Mouse (Mus musculus) hindbrain, embryonic 12.5 days (tissue): ENCODE data around the gene Prkch. TPM values are rescaled to one million over a fixed set of nuclear protein-coding genes. Genes with fewer than 3 reads are reported as not detected.

ENCODE experiments used
- ATAC-seq: fragments of 200-750 bp; cut with Nextera tagmentation; 2 replicates; pipeline ENCODE4 v1.8.0; 2017; ENCODE audit warnings: moderate TSS enrichment; ENCODE audit not compliant: low FRiP score
- H3K27ac ChIP-seq: fragments of 300-500 bp; sonication (generic); 2 replicates; pipeline ENCODE4 v1.5.1; 2016; ENCODE audit warnings: mild to moderate bottlenecking
- H3K27me3 ChIP-seq: fragments of 300-500 bp; sonication (generic); 2 replicates; pipeline ENCODE4 v1.6.1; 2016; ENCODE audit warnings: mild to moderate bottlenecking
- H3K36me3 ChIP-seq: fragments of 300-500 bp; sonication (generic); 2 replicates; pipeline ENCODE4 v1.6.1; 2016; ENCODE audit warnings: mild to moderate bottlenecking
- H3K4me1 ChIP-seq: fragments of 300-500 bp; sonication (generic); 2 replicates; pipeline ENCODE4 v1.6.1; 2016
- H3K4me2 ChIP-seq: fragments of 300-500 bp; sonication (generic); replicated peaks from 2 replicates; pipeline ENCODE4 v1.6.1; 2016; ENCODE audit warnings: mild to moderate bottlenecking
- H3K4me3 ChIP-seq: fragments of 300-500 bp; sonication (generic); 2 replicates; pipeline ENCODE4 v1.5.1; 2016; ENCODE audit warnings: mild to moderate bottlenecking
- H3K9ac ChIP-seq: fragments of 300-500 bp; sonication (generic); 2 replicates; pipeline ENCODE4 v1.6.1; 2016; ENCODE audit warnings: mild to moderate bottlenecking, moderate library complexity
- H3K9me3 ChIP-seq: fragments of 300-500 bp; sonication (generic); replicated peaks from 2 replicates; pipeline ENCODE4 v1.6.1; 2016; ENCODE audit warnings: mild to moderate bottlenecking
- WGBS: fragments of 180-500 bp; shearing (Covaris S2); methylation state at CpG from one replicate; pipeline ENCODE4 v1.1.7; 2016; 5-methylcytosine and 5-hydroxymethylcytosine counted together
- polyA plus RNA-seq: library from polyadenylated mRNA; unstranded; fragments of >200 nt; fragmentation: Nextera tagmentation; extraction: Ambion mirVana; gene quantifications from 2 replicates; pipeline ENCODE4 v1.2.1, GENCODE M21; 2016

Gene Prkch
- polyA plus RNA-seq, 1 experiment from 2014 or later = 11.0 TPM

GRCm38 (mm10) chr12:73604762-73605161 is 20.2 kb downstream of the Prkch start:
- Histone ChIP-seq H3K27ac (no peak overlapping the region), H3K36me3 (no peaks in the 10 kb centered on the region), H3K4me1 (peaks cover 16% of the 10 kb centered on the region), H3K27me3 (no peaks in the 10 kb centered on the region), H3K4me2 (no peak overlapping the region), H3K9me3 (no peaks in the 10 kb centered on the region), H3K9ac (no peak overlapping the region), H3K4me3 (no peak overlapping the region)
- ATAC-seq = no peak
- 70% methylated on average over 12 of the region's 12 CpGs for WGBS

- no peaks in the 10 kb centered on the region for H3K27me3 ChIP-seq
- ATAC-seq = no peak
- 86% methylated on average over 4 of the region's 4 CpGs for WGBS
- H3K36me3 ChIP-seq = no peaks in the 10 kb centered on the region
- H3K4me3 ChIP-seq = no peak overlapping the region
- no peak overlapping the region for H3K27ac ChIP-seq
- no peaks in the 10 kb centered on the region for H3K9me3 ChIP-seq
- H3K9ac ChIP-seq = no peak overlapping the region
- no peak overlapping the region for H3K4me2 ChIP-seq
- peaks cover 16% of the 10 kb centered on the region for H3K4me1 ChIP-seq
Measured at GRCm38 (mm10) chr12:73605174-73605573, 20.6 kb downstream of the Prkch start.

GRCm38 (mm10) chr12:73607381-73608064 is 22.9 kb downstream of the Prkch start:
- H3K27ac ChIP-seq = peak overlapping the region; percentile 78
- peaks cover 24% of the 10 kb centered on the region for H3K4me1 ChIP-seq
- no peaks in the 10 kb centered on the region for H3K36me3 ChIP-seq
- no peaks in the 10 kb centered on the region for H3K9me3 ChIP-seq
- H3K4me3 ChIP-seq = no peak overlapping the region
- H3K27me3 ChIP-seq = no peaks in the 10 kb centered on the region
- peak; percentile 57 for ATAC-seq
- 52% methylated on average over 13 of the region's 13 CpGs for WGBS
- no peak overlapping the region for H3K4me2 ChIP-seq
- H3K9ac ChIP-seq = 0 out of 2 replicates have a peak overlapping the region, but pooled peaks have one; percentile 13

GRCm38 (mm10) chr12:73608065-73608397 is 23.4 kb downstream of the Prkch start:
- Histone ChIP-seq H3K9ac (no peak overlapping the region), H3K4me3 (no peak overlapping the region), H3K27ac (peak overlapping the region; percentile 78), H3K4me1 (peaks cover 24% of the 10 kb centered on the region), H3K36me3 (no peaks in the 10 kb centered on the region), H3K27me3 (no peaks in the 10 kb centered on the region), H3K9me3 (no peaks in the 10 kb centered on the region), H3K4me2 (no peak overlapping the region)
- WGBS = 6% methylated on average over 4 of the region's 4 CpGs
- ATAC-seq = peak; percentile 89

GRCm38 (mm10) chr12:73609262-73609661 is 24.7 kb downstream of the Prkch start:
- no peak overlapping the region for H3K27ac ChIP-seq
- H3K4me1 ChIP-seq = peaks cover 24% of the 10 kb centered on the region
- H3K9ac ChIP-seq = no peak overlapping the region
- H3K27me3 ChIP-seq = no peaks in the 10 kb centered on the region
- H3K9me3 ChIP-seq = no peaks in the 10 kb centered on the region
- H3K4me3 ChIP-seq = no peak overlapping the region
- no peak overlapping the region for H3K4me2 ChIP-seq
- no peak for ATAC-seq
- WGBS = 88% methylated on average over 3 of the region's 3 CpGs
- no peaks in the 10 kb centered on the region for H3K36me3 ChIP-seq

- no peak overlapping the region for H3K4me3 ChIP-seq
- no peaks in the 10 kb centered on the region for H3K9me3 ChIP-seq
- H3K27me3 ChIP-seq = no peaks in the 10 kb centered on the region
- peaks cover 24% of the 10 kb centered on the region for H3K4me1 ChIP-seq
- 70% methylated on average over 18 of the region's 18 CpGs for WGBS
- no peak overlapping the region for H3K27ac ChIP-seq
- no peak overlapping the region for H3K4me2 ChIP-seq
- H3K9ac ChIP-seq = no peak overlapping the region
- H3K36me3 ChIP-seq = no peaks in the 10 kb centered on the region
- no peak for ATAC-seq
Measured at GRCm38 (mm10) chr12:73609676-73610545, 25.3 kb downstream of the Prkch start.

- Histone ChIP-seq H3K27me3 (no peaks in the 10 kb centered on the region), H3K4me2 (no peak overlapping the region), H3K9me3 (no peaks in the 10 kb centered on the region), H3K4me1 (peaks cover 24% of the 10 kb centered on the region), H3K27ac (no peak overlapping the region), H3K9ac (no peak overlapping the region), H3K4me3 (no peak overlapping the region), H3K36me3 (no peaks in the 10 kb centered on the region)
- no peak for ATAC-seq
- WGBS = 82% methylated on average over 8 of the region's 8 CpGs
Measured at GRCm38 (mm10) chr12:73610831-73611370, 26.3 kb downstream of the Prkch start.

GRCm38 (mm10) chr12:73611741-73612140 is 27.1 kb downstream of the Prkch start:
- WGBS = 86% methylated on average over 3 of the region's 3 CpGs
- H3K4me2 ChIP-seq = no peak overlapping the region
- ATAC-seq = no peak
- no peaks in the 10 kb centered on the region for H3K36me3 ChIP-seq
- no peak overlapping the region for H3K9ac ChIP-seq
- no peak overlapping the region for H3K27ac ChIP-seq
- H3K4me3 ChIP-seq = no peak overlapping the region
- no peaks in the 10 kb centered on the region for H3K9me3 ChIP-seq
- H3K4me1 ChIP-seq = peaks cover 24% of the 10 kb centered on the region
- H3K27me3 ChIP-seq = no peaks in the 10 kb centered on the region

- no peak overlapping the region for H3K27ac ChIP-seq
- no peaks in the 10 kb centered on the region for H3K27me3 ChIP-seq
- no peak overlapping the region for H3K4me2 ChIP-seq
- H3K4me1 ChIP-seq = peaks cover 15% of the 10 kb centered on the region
- no peak overlapping the region for H3K4me3 ChIP-seq
- H3K9me3 ChIP-seq = no peaks in the 10 kb centered on the region
- WGBS = 86% methylated on average over 6 of the region's 6 CpGs
- H3K36me3 ChIP-seq = no peaks in the 10 kb centered on the region
- no peak overlapping the region for H3K9ac ChIP-seq
- ATAC-seq = no peak
Measured at GRCm38 (mm10) chr12:73613183-73613582, 28.6 kb downstream of the Prkch start.

- H3K4me1 ChIP-seq = peaks cover 3% of the 10 kb centered on the region; the same call in 1 of the 2 replicates
- no peak overlapping the region for H3K4me2 ChIP-seq
- H3K9me3 ChIP-seq = no peaks in the 10 kb centered on the region
- 44% methylated on average over 10 of the region's 10 CpGs for WGBS
- no peak for ATAC-seq
- no peaks in the 10 kb centered on the region for H3K36me3 ChIP-seq
- no peak overlapping the region for H3K9ac ChIP-seq
- no peaks in the 10 kb centered on the region for H3K27me3 ChIP-seq
- no peak overlapping the region for H3K27ac ChIP-seq
- H3K4me3 ChIP-seq = no peak overlapping the region
Measured at GRCm38 (mm10) chr12:73617652-73618051, 33.1 kb downstream of the Prkch start.

GRCm38 (mm10) chr12:73625277-73626032 is 40.9 kb downstream of the Prkch start:
- Histone ChIP-seq H3K27me3 (no peaks in the 10 kb centered on the region), H3K9ac (no peak overlapping the region), H3K4me1 (no peaks in the 10 kb centered on the region), H3K4me2 (no peak overlapping the region), H3K36me3 (no peaks in the 10 kb centered on the region), H3K9me3 (no peaks in the 10 kb centered on the region), H3K4me3 (no peak overlapping the region), H3K27ac (no peak overlapping the region)
- WGBS = 95% methylated on average over 6 of the region's 6 CpGs
- no peak for ATAC-seq

GRCm38 (mm10) chr12:73627902-73628301 is 43.3 kb downstream of the Prkch start:
- H3K27me3 ChIP-seq = no peaks in the 10 kb centered on the region
- H3K36me3 ChIP-seq = no peaks in the 10 kb centered on the region
- 0 out of 2 replicates have a peak, but pooled peaks cover 3% of the 10 kb centered on the region for H3K4me1 ChIP-seq
- 93% methylated on average over 14 of the region's 14 CpGs for WGBS
- no peak overlapping the region for H3K9ac ChIP-seq
- H3K4me3 ChIP-seq = no peak overlapping the region
- no peak overlapping the region for H3K27ac ChIP-seq
- H3K9me3 ChIP-seq = no peaks in the 10 kb centered on the region
- no peak for ATAC-seq
- no peak overlapping the region for H3K4me2 ChIP-seq
